Mouse (Mus musculus): ENCODE data around the gene Ubxn10. TPM values are rescaled to one million over a fixed set of nuclear protein-coding genes. Genes with fewer than 3 reads are reported as not detected.

The Ubxn10 gene
- polyA plus RNA-seq, 3 experiments from 2014 or later, result not detected

Other genes starting within 250 kb of the Ubxn10 start
- not detected for gene Vwa5b1, start 101.3 kb downstream of the Ubxn10 start, polyA plus RNA-seq (2017; shearing (Covaris generic))
- not detected for gene Pla2g2c, start 12.4 kb downstream of the Ubxn10 start, polyA plus RNA-seq (2017; shearing (Covaris generic))
- gene Pla2g2f, start 20.5 kb upstream of the Ubxn10 start, polyA plus RNA-seq (2017; shearing (Covaris generic)), result not detected
- 1 to 10 TPM in 1 of 3 experiments, under 1 TPM in 2; 0.20 to 3.8 (median 0.67) TPM for gene Pla2g2d, start 38.6 kb upstream of the Ubxn10 start, polyA plus RNA-seq (2017; shearing (Covaris generic))
- gene Pla2g5, start 126.3 kb upstream of the Ubxn10 start, polyA plus RNA-seq (2017; shearing (Covaris generic)), result not detected
- not detected for gene Gm13030, start 136.8 kb upstream of the Ubxn10 start, polyA plus RNA-seq (2017; shearing (Covaris generic))
- not detected for gene Pla2g2e, start 140.8 kb upstream of the Ubxn10 start, polyA plus RNA-seq (2017; shearing (Covaris generic))
- gene Otud3, start 176.8 kb upstream of the Ubxn10 start, polyA plus RNA-seq (2017; shearing (Covaris generic)), result under 1 TPM in 2 of 3 experiments, not detected in 1; 0.29 to 0.54 TPM
- not detected for gene Rnf186, start 229.9 kb upstream of the Ubxn10 start, polyA plus RNA-seq (2017; shearing (Covaris generic))
- 10 to 100 TPM; 23.3 to 30.2 (median 30.0) TPM for gene Tmco4, start 235.7 kb upstream of the Ubxn10 start, polyA plus RNA-seq (2017; shearing (Covaris generic))